Mouse (Mus musculus): ENCODE data around the gene Ambp.

Gene Ambp

GRCm38 (mm10) chr4:63154699-63155098, at the start of gene Ambp:
Gene Ambp (minus strand): TSS chr4:63154799.
- DNase-seq (ENCODE audit: low spot score), result no peak

- no peak for DNase-seq (ENCODE audit: low spot score)
Observed at GRCm38 (mm10) chr4:63203874-63204273, 49.3 kb upstream of the Ambp start.

- DNase-seq (ENCODE audit: low spot score), result no peak
Observed at GRCm38 (mm10) chr4:63199366-63199765, 44.8 kb upstream of the Ambp start.

- DNase-seq (ENCODE audit: low spot score), result no peak
Observed at GRCm38 (mm10) chr4:63194366-63194765, 39.8 kb upstream of the Ambp start.

- DNase-seq (ENCODE audit: low spot score), result no peak
Observed at GRCm38 (mm10) chr4:63191641-63192040, 37.0 kb upstream of the Ambp start.

GRCm38 (mm10) chr4:63186281-63186870, 31.8 kb upstream of the Ambp start:
- no peak for DNase-seq (ENCODE audit: low spot score)

- no peak for DNase-seq (ENCODE audit: low spot score)
Observed at GRCm38 (mm10) chr4:63181556-63181955, 27.0 kb upstream of the Ambp start.

- no peak for DNase-seq (ENCODE audit: low spot score)
Observed at GRCm38 (mm10) chr4:63171969-63172685, 17.5 kb upstream of the Ambp start, which contains the start of gene Kif12. Gene Kif12 (minus strand): TSS chr4:63172131.

GRCm38 (mm10) chr4:63171122-63171521, 16.5 kb upstream of the Ambp start:
- no peak for DNase-seq (ENCODE audit: low spot score)

- no peak for DNase-seq (ENCODE audit: low spot score)
Observed at GRCm38 (mm10) chr4:63170061-63170460, 15.5 kb upstream of the Ambp start.

- no peak for DNase-seq (ENCODE audit: low spot score)
Observed at GRCm38 (mm10) chr4:63166323-63166722, 11.7 kb upstream of the Ambp start.

- DNase-seq (ENCODE audit: low spot score), result no peak
Observed at GRCm38 (mm10) chr4:63165636-63166035, 11.0 kb upstream of the Ambp start.

- DNase-seq (ENCODE audit: low spot score), result peak; percentile 73
Observed at GRCm38 (mm10) chr4:63158961-63159592, 4.5 kb upstream of the Ambp start.

GRCm38 (mm10) chr4:63158192-63158591, 3.6 kb upstream of the Ambp start:
- DNase-seq (ENCODE audit: low spot score), result no peak

- DNase-seq (ENCODE audit: low spot score), result no peak
Observed at GRCm38 (mm10) chr4:63156726-63157634, 2.4 kb upstream of the Ambp start.

GRCm38 (mm10) chr4:63155596-63155995, 997 bp upstream of the Ambp start:
- no peak for DNase-seq (ENCODE audit: low spot score)

GRCm38 (mm10) chr4:63154028-63154427, 571 bp downstream of the Ambp start:
- DNase-seq (ENCODE audit: low spot score), result no peak

GRCm38 (mm10) chr4:63151127-63151526, 3.5 kb downstream of the Ambp start:
- DNase-seq (ENCODE audit: low spot score), result no peak

- DNase-seq (ENCODE audit: low spot score), result no peak
Observed at GRCm38 (mm10) chr4:63147268-63147667, 7.3 kb downstream of the Ambp start.

- DNase-seq (ENCODE audit: low spot score), result no peak
Observed at GRCm38 (mm10) chr4:63129891-63130624, 24.5 kb downstream of the Ambp start.

GRCm38 (mm10) chr4:63124861-63125466, 29.6 kb downstream of the Ambp start:
- no peak for DNase-seq (ENCODE audit: low spot score)

Data from left cerebral cortex, adult 11 months (tissue).